Mouse (Mus musculus): Measurements from ENCODE around the gene Mfrp. TPM values are rescaled to one million over a fixed set of nuclear protein-coding genes. Genes with fewer than 3 reads are reported as not detected.

Mfrp gene
- polyA plus RNA-seq, 1 experiment from 2014 or later, result not detected

GRCm38 (mm10) chr9:44074395-44075275 is 26.9 kb upstream of the Mfrp start:
- H3K36me3 ChIP-seq (ENCODE audit: inconsistent target), result no peaks in the 10 kb centered on the region
- no peak overlapping the region for H3K27ac ChIP-seq
- H3K79me2 ChIP-seq (ENCODE audit: inconsistent target), result no peaks in the 10 kb centered on the region
- WGBS (ENCODE audit: missing documents), result 62% methylated on average over 9 of the region's 9 CpGs
- no peak overlapping the region for H3K4me3 ChIP-seq (ENCODE audit: inconsistent target)

- Histone ChIP-seq H3K36me3 (ENCODE audit: inconsistent target) (no peaks in the 10 kb centered on the region), H3K27ac (no peak overlapping the region), H3K79me2 (ENCODE audit: inconsistent target) (no peaks in the 10 kb centered on the region), H3K4me3 (ENCODE audit: inconsistent target) (no peak overlapping the region)
- 92% methylated on average over 22 of the region's 24 CpGs for WGBS (ENCODE audit: missing documents)
These were observed 26.1 kb upstream of the Mfrp start for GRCm38 (mm10) chr9:44075276-44075995.

GRCm38 (mm10) chr9:44075996-44076763 is 25.3 kb upstream of the Mfrp start:
- Histone ChIP-seq H3K79me2 (ENCODE audit: inconsistent target) (no peaks in the 10 kb centered on the region), H3K27ac (no peak overlapping the region), H3K36me3 (ENCODE audit: inconsistent target) (no peaks in the 10 kb centered on the region), H3K4me3 (ENCODE audit: inconsistent target) (no peak overlapping the region)
- 86% methylated on average over 16 of the region's 16 CpGs for WGBS (ENCODE audit: missing documents)

- no peaks in the 10 kb centered on the region for H3K79me2 ChIP-seq (ENCODE audit: inconsistent target)
- 52% methylated on average over 2 of the region's 5 CpGs for WGBS (ENCODE audit: missing documents)
These were observed 24.8 kb upstream of the Mfrp start for GRCm38 (mm10) chr9:44076764-44077120.

GRCm38 (mm10) chr9:44077266-44077910 is 24.1 kb upstream of the Mfrp start:
- no peaks in the 10 kb centered on the region for H3K79me2 ChIP-seq (ENCODE audit: inconsistent target)
- 95% methylated on average over 11 of the region's 11 CpGs for WGBS (ENCODE audit: missing documents)
- no peak overlapping the region for H3K4me3 ChIP-seq (ENCODE audit: inconsistent target)
- H3K36me3 ChIP-seq (ENCODE audit: inconsistent target), result no peaks in the 10 kb centered on the region
- H3K27ac ChIP-seq, result no peak overlapping the region

More at GRCm38 (mm10) chr9:44076764-44077120, 24.8 kb upstream of the Mfrp start:
- Histone ChIP-seq H3K36me3 (ENCODE audit: inconsistent target) (no peaks in the 10 kb centered on the region), H3K4me3 (ENCODE audit: inconsistent target) (no peak overlapping the region), H3K27ac (no peak overlapping the region)

- H3K4me3 ChIP-seq (ENCODE audit: inconsistent target), result no peak overlapping the region
- H3K79me2 ChIP-seq (ENCODE audit: inconsistent target), result no peaks in the 10 kb centered on the region
- H3K27ac ChIP-seq, result no peak overlapping the region
- H3K36me3 ChIP-seq (ENCODE audit: inconsistent target), result no peaks in the 10 kb centered on the region
- WGBS (ENCODE audit: missing documents), result 93% methylated on average over 10 of the region's 10 CpGs
These were observed 23.3 kb upstream of the Mfrp start for GRCm38 (mm10) chr9:44078136-44078797.

- Histone ChIP-seq H3K36me3 (ENCODE audit: inconsistent target) (no peaks in the 10 kb centered on the region), H3K4me3 (ENCODE audit: inconsistent target) (no peak overlapping the region), H3K27ac (no peak overlapping the region), H3K79me2 (ENCODE audit: inconsistent target) (no peaks in the 10 kb centered on the region)
- WGBS (ENCODE audit: missing documents), result 45% methylated on average over 11 of the region's 16 CpGs
These were observed 22.4 kb upstream of the Mfrp start for GRCm38 (mm10) chr9:44078955-44079756.

- H3K4me3 ChIP-seq (ENCODE audit: inconsistent target), result no peak overlapping the region
- no peaks in the 10 kb centered on the region for H3K36me3 ChIP-seq (ENCODE audit: inconsistent target)
- H3K79me2 ChIP-seq (ENCODE audit: inconsistent target), result no peaks in the 10 kb centered on the region
- WGBS (ENCODE audit: missing documents), result 62% methylated on average over 10 of the region's 10 CpGs
- no peak overlapping the region for H3K27ac ChIP-seq
These were observed 21.3 kb upstream of the Mfrp start for GRCm38 (mm10) chr9:44079997-44080780.

- Histone ChIP-seq H3K27ac (no peak overlapping the region), H3K36me3 (ENCODE audit: inconsistent target) (no peaks in the 10 kb centered on the region), H3K4me3 (ENCODE audit: inconsistent target) (no peak overlapping the region), H3K79me2 (ENCODE audit: inconsistent target) (no peaks in the 10 kb centered on the region)
- 96% methylated on average over 5 of the region's 5 CpGs for WGBS (ENCODE audit: missing documents)
These were observed 20.6 kb upstream of the Mfrp start for GRCm38 (mm10) chr9:44080953-44081352.

- Histone ChIP-seq H3K36me3 (ENCODE audit: inconsistent target) (no peaks in the 10 kb centered on the region), H3K4me3 (ENCODE audit: inconsistent target) (no peak overlapping the region), H3K27ac (no peak overlapping the region), H3K79me2 (ENCODE audit: inconsistent target) (no peaks in the 10 kb centered on the region)
- WGBS (ENCODE audit: missing documents), result 68% methylated on average over 5 of the region's 5 CpGs
These were observed 19.9 kb upstream of the Mfrp start for GRCm38 (mm10) chr9:44081581-44081980.

GRCm38 (mm10) chr9:44082266-44082665 is 19.3 kb upstream of the Mfrp start:
- Histone ChIP-seq H3K27ac (no peak overlapping the region), H3K4me3 (ENCODE audit: inconsistent target) (no peak overlapping the region), H3K79me2 (ENCODE audit: inconsistent target) (no peaks in the 10 kb centered on the region), H3K36me3 (ENCODE audit: inconsistent target) (no peaks in the 10 kb centered on the region)
- 94% methylated on average over 5 of the region's 5 CpGs for WGBS (ENCODE audit: missing documents)

GRCm38 (mm10) chr9:44083392-44084121 is 18.0 kb upstream of the Mfrp start:
- peak overlapping the region; percentile 19; the same call in 1 of the 2 replicates for H3K4me3 ChIP-seq (ENCODE audit: inconsistent target)
- WGBS (ENCODE audit: missing documents), result 21% methylated on average over 22 of the region's 23 CpGs

More at GRCm38 (mm10) chr9:44083392-44084121, 18.0 kb upstream of the Mfrp start:
- Histone ChIP-seq H3K27ac (no peak overlapping the region), H3K36me3 (ENCODE audit: inconsistent target) (no peaks in the 10 kb centered on the region), H3K79me2 (ENCODE audit: inconsistent target) (no peaks in the 10 kb centered on the region)
